Mouse (Mus musculus) hematopoietic stem cell, adult 5-6 weeks (primary cell): ENCODE data around the gene Atp10b. TPM values are rescaled to one million over a fixed set of nuclear protein-coding genes. Genes with fewer than 3 reads are reported as not detected.
"Not testable (repeated sequence)": the region's sequence is repeated elsewhere in the genome, so short reads cannot be mapped to it uniquely, and the experiment has no call there.

Experiments
- ATAC-seq, 2 experiments: fragments of 125-278 bp in 1 of 2; replicated peaks in 1 of 2; 2 replicates each; pipeline ENCODE4 v1.8.0; 2016 to 2017; ENCODE audit warnings: inconsistent platforms in 2 of 2, mild to moderate bottlenecking in 2 of 2, moderate number of reproducible peaks in 2 of 2, low read depth in 1 of 2, moderate TSS enrichment in 1 of 2; ENCODE audit not compliant: low FRiP score in 2 of 2, poor library complexity in 2 of 2, severe bottlenecking in 2 of 2, insufficient read depth in 1 of 2, low TSS enrichment in 1 of 2
- total RNA-seq: library from RNA; stranded (forward); fragments of 172-1452, 232-1000 nt; gene quantifications from 2 replicates; pipeline ENCODE4 v1.2.3, GENCODE M21; 2017

Gene Atp10b
- total RNA-seq = not detected in 2 replicates

DNA sequence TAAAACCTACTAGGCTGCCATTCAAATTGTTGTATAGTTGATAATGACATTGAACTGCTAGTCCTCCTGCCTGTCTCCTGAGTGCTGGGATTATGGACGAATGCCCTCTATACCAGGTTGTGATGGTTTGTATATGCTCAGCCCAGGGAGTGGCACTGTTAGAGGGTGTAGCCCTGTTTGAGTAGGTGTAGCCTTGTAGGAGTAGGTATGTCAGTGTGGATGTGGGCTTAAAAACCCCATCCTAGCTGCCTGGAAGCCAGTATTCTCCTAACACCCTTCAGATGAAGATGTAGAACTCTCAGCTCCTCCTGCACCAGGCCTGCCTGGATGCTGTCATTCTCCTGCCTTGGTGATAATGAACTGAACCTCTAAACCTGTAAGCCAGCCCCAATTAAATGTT, at the start of gene Atp10b:
TSS of gene Atp10b (plus strand) at position 301 of the 400 bp plus-strand sequence.
- ATAC-seq = no peak

- no peak for ATAC-seq
These were observed 48.3 kb upstream of the Atp10b start for GRCm38 (mm10) chr11:43101357-43101756.

GRCm38 (mm10) chr11:43125908-43126477, 23.7 kb upstream of the Atp10b start:
- ATAC-seq = no peak

- not testable (repeated sequence) for ATAC-seq
These were observed 23.1 kb upstream of the Atp10b start for GRCm38 (mm10) chr11:43126573-43126972.

- ATAC-seq = no peak
These were observed 8.4 kb upstream of the Atp10b start for GRCm38 (mm10) chr11:43141296-43141695.

DNA sequence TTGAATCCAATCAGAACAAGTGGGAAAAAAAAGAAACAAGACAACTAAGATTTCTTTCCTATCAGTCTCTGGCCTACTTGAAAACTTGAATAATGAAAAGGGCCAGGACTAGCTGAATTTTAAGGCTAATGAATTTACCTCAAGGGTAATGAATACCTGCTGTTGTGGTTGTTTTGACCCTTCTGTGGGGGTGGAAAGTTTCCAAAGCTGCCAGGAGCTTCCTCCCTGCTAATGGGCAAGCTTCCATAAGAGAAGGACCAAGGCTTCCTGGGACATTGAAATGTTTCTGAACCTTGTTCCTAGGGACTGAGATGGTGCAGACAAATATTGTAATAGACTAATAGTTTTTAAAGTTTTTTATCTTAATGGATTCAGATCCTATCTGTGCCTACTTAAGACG, 6.9 kb upstream of the Atp10b start:
- ATAC-seq = no peak

GRCm38 (mm10) chr11:43144178-43144577, 5.5 kb upstream of the Atp10b start:
- no peak for ATAC-seq

GRCm38 (mm10) chr11:43144882-43145281, 4.8 kb upstream of the Atp10b start:
- ATAC-seq = not testable (repeated sequence)

DNA sequence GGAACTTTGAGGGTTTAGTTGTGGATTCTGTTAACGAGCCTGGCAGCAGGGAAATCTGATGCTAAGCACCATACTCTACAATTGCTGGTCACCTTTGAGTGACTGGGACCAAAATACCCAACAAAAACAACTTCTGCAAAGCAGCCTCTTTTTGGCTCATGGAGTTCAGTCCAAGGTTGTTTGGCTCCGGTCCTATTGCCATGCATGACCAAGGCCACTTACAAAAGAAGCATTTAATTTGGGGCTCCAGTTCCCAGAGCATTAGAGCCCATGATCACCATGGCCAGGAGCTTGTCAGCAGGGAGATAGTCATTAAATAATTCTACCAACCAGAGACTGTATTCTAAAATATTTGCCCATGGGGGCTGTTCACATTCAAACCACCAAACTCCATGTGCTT, 2.3 kb upstream of the Atp10b start:
- no peak for ATAC-seq

GRCm38 (mm10) chr11:43148341-43148740, 1.3 kb upstream of the Atp10b start:
- ATAC-seq = no peak

DNA sequence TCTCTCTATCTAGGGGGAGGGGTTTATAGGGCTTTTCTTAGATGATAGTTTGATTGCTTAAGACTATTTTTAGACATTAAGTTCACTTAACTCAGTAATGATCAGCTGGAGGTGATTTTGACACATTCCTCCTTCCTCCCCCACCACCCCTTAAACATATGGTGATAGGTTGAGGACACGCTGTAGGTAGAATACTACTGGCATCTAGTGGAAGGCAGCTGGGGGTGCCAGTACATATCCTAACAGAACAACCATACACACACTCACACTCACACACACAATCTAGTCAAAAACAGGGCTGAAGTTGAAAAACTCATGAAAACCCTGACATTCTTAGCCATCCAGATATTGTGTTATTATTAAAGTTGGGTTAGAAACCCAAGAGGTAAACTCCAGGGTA, 5.3 kb downstream of the Atp10b start:
- ATAC-seq = no peak

DNA sequence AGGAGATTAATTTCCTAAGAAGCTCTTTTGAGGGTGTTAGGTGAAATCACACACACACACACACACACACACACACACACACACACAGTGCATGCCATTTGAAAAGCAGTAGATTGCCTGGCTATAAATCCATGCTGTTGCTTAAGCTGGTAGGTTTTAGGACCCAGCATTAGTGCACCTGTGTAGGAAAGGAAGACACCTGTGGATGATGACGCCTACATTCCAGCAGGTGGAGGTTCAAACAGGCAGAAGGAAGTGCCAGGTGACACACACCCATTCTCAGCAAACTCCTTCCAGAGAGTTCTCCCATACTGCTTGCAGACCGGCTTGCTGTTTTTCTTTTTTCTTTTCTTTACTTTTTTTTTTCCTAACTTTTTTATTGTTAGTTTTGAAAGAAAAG, 5.7 kb downstream of the Atp10b start:
- ATAC-seq = no peak

DNA sequence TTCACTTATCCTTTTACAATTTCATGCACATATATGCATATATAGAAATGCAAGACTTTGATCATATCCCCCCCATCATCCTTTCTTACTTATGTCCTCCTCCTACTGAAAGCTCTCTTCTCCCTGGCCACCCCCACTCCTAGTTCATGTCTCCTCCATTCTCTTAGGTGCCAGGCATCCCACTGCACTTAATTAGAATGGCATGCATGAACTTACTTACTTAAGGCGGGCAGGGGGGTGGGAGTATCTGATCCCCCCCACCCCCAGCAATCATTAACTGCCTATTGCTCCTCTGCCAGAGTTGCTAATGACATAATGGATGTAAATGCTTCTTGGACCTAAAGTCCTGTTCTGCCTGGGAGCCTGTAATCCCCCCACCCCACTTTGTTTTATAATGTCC, 9.1 kb downstream of the Atp10b start:
- ATAC-seq = no peak

DNA sequence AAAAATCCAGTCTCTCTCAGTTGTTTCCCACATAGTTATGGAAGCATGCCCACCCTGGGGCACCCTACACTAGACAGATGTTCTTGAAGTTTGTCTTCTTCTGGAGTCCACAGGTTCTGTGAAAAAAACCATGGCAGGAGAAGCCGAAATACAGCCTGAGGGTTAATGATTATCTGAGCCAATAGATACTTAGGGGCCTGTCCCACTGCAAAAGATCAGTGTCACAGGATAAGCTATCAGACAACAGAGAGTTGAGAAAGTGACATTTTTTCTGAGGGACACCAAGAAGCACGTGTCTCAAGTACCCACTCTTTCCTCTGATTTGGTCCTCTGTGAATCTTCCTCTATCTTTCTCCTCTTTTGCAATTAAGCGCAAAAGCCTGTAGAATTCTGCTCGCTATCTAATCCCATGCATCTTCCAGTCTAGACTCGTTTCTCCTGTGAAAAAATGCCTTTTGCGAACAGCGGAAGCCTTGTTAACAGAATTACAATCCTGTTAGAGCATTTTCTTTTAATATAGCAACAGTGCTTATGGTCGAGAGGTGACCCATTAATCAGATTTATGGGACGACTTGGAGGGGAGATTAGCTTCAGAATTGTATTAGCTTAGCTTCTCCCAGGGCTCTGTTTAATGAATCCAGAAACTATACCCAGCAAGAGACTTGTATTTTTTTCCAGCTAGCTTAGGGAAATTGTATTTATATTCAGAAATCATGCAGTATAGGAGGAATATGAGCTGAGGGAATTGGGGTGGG, 10.7 kb downstream of the Atp10b start:
- no peak for ATAC-seq

- ATAC-seq = no peak
These were observed 20.9 kb downstream of the Atp10b start for GRCm38 (mm10) chr11:43170601-43171000.

DNA sequence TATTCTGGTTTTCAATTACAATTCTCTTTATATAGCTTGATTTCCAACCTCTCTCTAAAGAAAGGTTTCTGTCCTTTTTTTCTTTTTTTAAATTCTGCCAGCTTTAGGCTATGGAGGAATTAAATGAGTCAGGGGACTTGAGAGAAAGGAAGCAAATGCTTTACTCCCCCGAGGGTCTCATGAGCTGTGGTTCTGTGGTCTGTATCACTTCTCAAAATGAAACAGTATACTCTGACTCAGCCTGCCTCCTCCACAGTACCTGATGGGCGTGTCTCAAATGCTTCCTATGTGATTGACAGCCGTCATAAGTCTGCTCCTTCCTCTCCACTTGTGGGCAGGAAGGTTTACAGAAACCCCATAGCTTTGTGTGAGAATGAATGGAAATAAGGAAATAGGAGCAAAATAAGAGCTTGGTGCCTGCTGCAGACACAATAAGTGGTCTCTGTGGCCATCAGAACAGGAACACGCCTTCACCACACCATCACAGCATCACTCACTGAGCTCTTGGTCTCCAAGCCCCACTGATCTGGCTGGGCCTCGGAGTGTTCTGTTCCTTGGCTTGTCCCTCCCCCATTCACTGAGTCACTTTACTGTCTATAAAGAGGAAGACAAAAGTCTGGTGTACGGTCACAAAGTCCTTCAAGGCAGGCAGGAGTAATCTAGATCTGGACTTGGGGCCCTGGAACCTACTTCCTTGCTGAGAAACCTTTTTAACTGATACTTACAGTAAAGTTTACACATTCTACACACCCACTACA, 24.9 kb downstream of the Atp10b start:
- ATAC-seq = peak; percentile 36 to 46; a peak in 3 of 4 replicates

- no peak for ATAC-seq
These were observed 32.7 kb downstream of the Atp10b start for GRCm38 (mm10) chr11:43182401-43182800.

DNA sequence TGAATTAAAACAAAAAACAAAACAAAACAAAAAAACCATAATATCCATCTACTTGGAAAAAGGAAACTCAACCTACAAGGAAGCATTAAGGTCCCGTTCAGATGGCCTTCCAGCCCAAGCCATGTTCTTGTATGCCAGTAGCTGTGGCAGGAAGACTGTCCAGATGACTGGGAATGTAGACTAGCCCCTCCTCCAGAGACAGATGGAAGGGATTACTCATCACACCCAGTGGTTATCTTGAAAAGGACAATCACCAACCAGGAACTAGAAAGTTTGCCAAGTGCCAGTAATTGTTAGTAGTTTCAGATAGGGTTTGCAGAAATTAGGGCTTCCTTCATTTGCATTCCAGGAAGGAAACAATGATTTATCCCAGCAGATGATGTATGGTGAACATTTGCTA, 33.1 kb downstream of the Atp10b start:
- no peak for ATAC-seq
